Mouse (Mus musculus) v-Abl transformed pro-B cells (cell line): ENCODE results near the gene Foxp1.

ENCODE experiments used
- in situ Hi-C, 2 experiments: fragments of 400-800 bp; cut with MboI; formaldehyde crosslinking; loops; one replicate each; pipeline ENCODE4 v1.15.1; 2025; ENCODE audit not compliant: unreplicated experiment in 2 of 2

The Foxp1 gene

DNA sequence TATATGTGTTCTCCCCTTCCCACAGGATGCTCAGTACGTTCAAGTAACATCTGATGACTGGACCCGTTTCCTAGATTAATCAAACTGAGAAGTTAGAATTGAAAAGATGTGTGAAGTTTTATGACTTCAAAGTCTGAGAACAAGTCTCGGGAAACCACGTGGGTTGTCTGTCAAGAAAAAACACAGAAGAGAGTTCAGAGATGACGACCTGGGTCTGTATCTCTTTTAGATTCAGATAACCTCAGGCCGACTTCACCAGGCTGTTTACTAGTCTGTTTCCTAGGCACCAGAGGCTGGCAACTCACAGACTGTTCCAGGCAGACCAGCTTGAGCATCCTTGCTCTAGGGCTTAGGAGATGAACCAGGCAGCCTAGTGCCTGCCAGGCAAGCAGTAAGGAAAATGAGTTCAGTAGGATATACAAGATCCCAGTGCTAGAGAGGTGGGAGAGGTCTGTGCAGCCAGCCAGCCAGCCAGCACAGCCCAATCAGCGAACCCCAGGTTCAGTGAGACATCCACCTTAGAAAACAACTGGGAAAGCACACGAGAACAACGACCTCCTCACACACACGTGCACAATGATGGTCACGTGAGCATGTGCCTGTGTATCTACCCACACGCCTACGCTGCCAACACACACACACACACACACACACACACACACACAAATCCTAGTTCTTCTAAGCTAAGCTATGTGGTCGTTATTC, 212.9 kb downstream of the Foxp1 start:
- in situ Hi-C loops, result no loop called here

GRCm38 (mm10) chr6:99305751-99306150, 216.8 kb downstream of the Foxp1 start:
- in situ Hi-C loops, result no loop called here

GRCm38 (mm10) chr6:99305236-99305635, 217.3 kb downstream of the Foxp1 start:
- in situ Hi-C loops, result no loop called here

DNA sequence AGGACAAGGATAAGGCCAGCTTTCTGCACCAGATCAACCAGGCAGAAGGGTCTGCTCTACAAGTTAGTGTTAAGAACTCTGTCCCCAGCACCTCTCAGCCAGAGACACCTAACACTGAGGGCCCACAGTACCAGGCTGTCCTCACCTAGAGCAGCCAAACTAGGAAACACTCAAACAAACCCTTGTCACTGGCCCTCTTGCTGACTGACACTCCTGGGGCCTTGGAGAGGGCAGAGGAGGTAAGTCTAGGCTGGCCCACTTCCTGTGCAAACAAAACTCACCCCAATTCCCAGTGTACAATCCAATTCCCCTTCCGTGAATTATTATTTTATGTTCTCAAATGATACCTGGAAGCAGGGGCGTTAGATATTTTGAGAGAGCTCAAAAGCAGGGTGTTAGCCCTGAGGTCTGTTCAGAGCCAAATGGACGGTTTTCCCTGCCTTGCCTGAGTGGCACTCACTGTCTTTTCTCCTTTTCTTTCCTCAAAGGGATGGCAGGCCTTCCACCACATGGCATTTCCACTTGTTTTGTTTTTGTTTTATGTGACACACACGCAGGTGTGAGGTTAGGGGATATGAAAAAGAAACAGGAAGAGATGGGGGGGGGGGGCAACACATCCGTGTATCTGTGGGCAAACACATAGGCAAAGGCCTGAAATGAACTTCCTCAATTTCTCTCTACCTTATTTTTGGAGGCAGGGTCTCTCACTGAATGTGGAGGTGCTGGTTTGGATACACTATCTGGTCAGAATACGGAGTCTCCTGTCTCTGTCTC, 219.7 kb downstream of the Foxp1 start:
- in situ Hi-C loops, result loop anchor here (5.0 kb wide), 4 partner anchors 34 to 84 kb away; no protein-coding TSS in a partner anchor

- in situ Hi-C loops, result loop anchor here (5.0 kb wide), 4 partner anchors 35 to 85 kb away; no protein-coding TSS in a partner anchor
Observed at GRCm38 (mm10) chr6:99301923-99302322, 220.6 kb downstream of the Foxp1 start.

DNA sequence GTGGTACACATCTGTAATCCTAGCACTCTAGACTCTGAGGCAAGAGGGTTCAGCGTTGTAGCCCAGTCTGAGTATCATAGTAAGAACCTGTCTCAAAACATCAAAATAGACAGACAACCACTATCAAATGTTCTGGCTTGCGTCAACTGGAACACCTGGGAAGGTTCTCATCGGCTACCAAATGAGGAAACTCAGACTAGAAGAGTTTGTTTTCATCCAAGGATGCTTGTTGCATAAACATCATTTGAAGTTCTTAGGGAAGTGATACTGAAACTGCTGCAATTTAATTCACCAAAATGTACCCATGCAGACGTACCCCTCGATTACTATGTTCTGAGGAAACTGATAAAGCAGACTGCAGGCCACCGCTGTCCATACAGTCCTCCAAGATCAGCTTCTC, 222.3 kb downstream of the Foxp1 start:
- in situ Hi-C loops, result loop anchor here (5.0 kb wide), 4 partner anchors 33 to 87 kb away; no protein-coding TSS in a partner anchor

DNA sequence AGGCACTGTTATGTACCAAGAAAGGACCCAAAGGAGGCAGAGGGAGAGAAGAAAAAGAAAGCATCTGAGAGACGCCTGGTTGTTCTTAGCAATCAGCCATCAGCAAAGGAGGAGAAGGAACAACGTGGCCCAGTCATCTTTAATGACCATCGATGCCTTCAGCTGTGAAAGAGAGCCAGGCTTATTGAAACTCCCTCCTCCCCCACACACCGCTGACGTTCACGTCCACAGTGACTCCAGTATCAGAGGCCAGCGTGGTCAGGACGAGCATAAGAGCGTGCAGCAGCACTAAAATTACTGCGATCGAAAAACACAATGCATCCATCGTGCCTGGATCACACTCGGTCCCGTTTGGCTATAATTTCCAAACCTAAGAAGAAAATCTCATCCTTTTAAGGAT, 223.3 kb downstream of the Foxp1 start:
- in situ Hi-C loops, result loop anchor here in 1 of 2 experiments (5.0 to 25.0 kb wide), 2 partner anchors 37 to 313 kb away; no protein-coding TSS in a partner anchor

DNA sequence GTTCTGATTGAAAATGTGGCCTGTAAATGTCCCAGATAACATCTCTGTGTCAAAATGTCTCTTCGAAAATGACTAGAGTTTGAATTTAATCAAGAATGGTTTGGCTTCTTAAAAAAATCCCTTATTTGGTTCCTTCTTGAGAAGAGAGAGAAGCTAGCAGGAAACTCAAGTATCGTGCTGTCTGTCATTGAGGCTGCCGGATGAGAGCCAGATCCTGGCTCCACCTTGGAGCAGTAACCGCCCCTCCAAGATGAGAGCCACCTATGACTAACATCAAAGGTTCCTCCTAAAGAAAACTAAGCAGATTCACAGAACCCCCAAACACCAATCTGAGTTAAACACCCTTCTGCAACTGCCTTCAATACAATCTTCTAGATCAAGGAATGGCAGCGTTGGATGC, 225.0 kb downstream of the Foxp1 start:
- in situ Hi-C loops, result loop anchor here in 1 of 2 experiments (5.0 to 25.0 kb wide), 2 partner anchors 35 to 315 kb away; no protein-coding TSS in a partner anchor

- in situ Hi-C loops, result loop anchor here in 1 of 2 experiments (5.0 to 25.0 kb wide), 2 partner anchors 33 to 317 kb away; no protein-coding TSS in a partner anchor
Observed at GRCm38 (mm10) chr6:99295495-99295894, 227.0 kb downstream of the Foxp1 start.

DNA sequence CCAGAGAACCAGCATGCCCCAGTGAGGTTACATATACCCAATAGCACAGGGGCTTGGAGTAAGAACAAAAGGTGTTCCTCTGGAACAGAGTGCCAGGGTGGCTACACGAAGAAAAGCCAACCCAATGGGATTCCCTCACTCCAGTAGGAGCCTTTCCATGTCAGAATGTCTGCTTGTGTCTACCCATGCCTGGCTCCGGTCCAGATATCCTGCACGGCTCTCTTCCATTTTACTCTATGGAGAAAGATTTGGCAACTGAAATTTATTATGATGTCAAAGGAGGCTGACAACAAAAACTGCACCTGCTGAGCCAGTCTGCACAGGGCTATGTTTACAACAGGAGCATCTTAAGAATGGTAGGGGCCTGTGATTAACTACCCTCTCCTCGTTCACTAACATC, 233.3 kb downstream of the Foxp1 start:
- in situ Hi-C loops, result loop anchor here in 1 of 2 experiments (25.0 kb wide), 1 partner anchor 323 kb away; no protein-coding TSS in a partner anchor

GRCm38 (mm10) chr6:99285026-99285425, 237.5 kb downstream of the Foxp1 start:
- in situ Hi-C loops, result loop anchor here in 1 of 2 experiments (25.0 kb wide), 1 partner anchor 327 kb away; no protein-coding TSS in a partner anchor

DNA sequence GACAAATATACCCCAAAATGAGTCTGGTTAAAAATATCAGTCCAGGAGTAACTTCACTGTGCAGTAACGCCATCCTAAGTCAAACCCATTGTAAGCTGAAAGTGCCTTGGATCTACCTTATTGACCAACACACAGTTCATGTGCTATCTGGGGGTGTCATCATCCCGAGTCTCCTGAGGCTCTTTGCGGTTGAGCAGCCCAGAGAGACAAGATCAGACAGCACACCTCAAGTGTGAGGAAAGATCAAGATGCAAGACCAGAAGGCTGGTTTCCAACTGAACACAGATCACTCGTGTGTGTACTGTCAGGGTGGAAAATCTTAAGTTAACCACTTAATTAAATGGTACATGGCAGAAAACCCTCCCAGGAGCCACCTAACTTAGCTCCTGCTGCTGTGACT, 238.5 kb downstream of the Foxp1 start:
- in situ Hi-C loops, result loop anchor here in 1 of 2 experiments (5.0 to 25.0 kb wide), 2 partner anchors 168 to 328 kb away; no protein-coding TSS in a partner anchor

- in situ Hi-C loops, result loop anchor here in 1 of 2 experiments (5.0 to 25.0 kb wide), 2 partner anchors 169 to 329 kb away; no protein-coding TSS in a partner anchor
Observed at GRCm38 (mm10) chr6:99282866-99283657, 239.5 kb downstream of the Foxp1 start.

- in situ Hi-C loops, result loop anchor here in 1 of 2 experiments (5.0 to 25.0 kb wide), 2 partner anchors 171 to 331 kb away; no protein-coding TSS in a partner anchor
Observed at GRCm38 (mm10) chr6:99281433-99281832, 241.1 kb downstream of the Foxp1 start.

- in situ Hi-C loops, result loop anchor here in 1 of 2 experiments (5.0 to 25.0 kb wide), 2 partner anchors 172 to 332 kb away; no protein-coding TSS in a partner anchor
Observed at GRCm38 (mm10) chr6:99280619-99281018, 241.9 kb downstream of the Foxp1 start.

GRCm38 (mm10) chr6:99277251-99277650, 245.3 kb downstream of the Foxp1 start:
- in situ Hi-C loops, result loop anchor here in 1 of 2 experiments (25.0 kb wide), 1 partner anchor 335 kb away; no protein-coding TSS in a partner anchor

- in situ Hi-C loops, result loop anchor here in 1 of 2 experiments (25.0 kb wide), 1 partner anchor 336 kb away; no protein-coding TSS in a partner anchor
Observed at GRCm38 (mm10) chr6:99276297-99276653, 246.2 kb downstream of the Foxp1 start.

DNA sequence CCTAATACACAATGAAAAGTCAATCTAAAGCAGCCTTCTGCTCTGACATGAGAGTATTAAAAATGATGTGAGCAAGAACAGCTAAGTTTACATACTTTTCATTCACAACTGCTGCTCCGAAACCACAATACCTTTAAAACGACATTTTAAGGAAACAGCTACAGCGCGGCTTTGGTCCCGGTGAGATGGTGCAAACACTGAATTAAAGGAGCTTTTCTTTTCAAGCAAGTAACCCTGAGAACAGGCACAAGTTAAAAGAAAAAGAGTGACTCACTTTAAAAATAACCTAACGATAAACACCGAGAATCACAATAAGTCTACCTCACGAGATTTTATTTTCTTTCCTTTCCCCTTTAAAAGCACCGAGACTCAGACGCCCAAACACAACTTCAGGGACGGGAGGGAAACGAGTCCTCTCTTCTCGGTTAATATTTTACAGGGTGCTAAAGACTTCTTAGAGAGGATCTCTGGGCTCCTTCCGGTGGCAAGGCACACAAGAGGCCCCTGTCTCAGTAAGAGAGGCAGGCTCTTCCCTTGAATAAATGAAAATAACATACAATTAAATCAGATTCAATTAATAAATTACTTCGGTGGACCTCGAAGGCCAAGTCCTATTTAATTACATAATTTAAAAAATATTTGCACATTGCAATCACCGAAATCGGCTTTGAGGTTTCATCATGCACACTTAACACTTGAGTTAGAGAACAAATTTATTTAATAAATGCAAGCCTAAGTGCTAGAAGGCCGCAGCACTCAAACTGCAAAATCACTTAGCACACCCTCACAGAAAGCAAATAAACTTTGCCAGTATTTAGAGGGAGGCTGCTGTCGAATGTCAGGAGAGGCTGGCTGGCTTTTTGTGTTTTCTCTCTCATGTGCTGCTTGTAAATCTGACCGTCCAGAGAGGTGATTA, 246.9 kb downstream of the Foxp1 start:
- in situ Hi-C loops, result loop anchor here in 1 of 2 experiments (25.0 kb wide), 1 partner anchor 337 kb away; no protein-coding TSS in a partner anchor

DNA sequence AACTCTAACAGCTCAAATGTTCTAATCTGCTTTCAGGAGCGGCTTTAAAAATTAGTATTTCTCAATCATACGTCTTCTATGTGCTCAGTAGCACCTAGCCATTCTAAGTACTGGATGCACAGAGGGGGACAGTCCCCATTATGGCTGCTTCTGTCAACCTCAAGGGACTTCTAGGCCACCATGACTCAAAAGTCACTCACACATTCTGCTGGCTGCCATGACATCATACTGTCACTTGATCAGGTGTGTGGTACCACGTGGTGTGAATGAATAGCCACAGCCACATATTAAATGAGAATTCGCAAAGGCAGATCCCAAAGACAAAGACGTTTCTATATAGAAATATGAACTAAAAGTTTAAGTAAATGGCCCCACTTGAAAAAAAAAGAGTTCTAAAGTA, 247.9 kb downstream of the Foxp1 start:
- in situ Hi-C loops, result loop anchor here in 1 of 2 experiments (25.0 kb wide), 1 partner anchor 338 kb away; no protein-coding TSS in a partner anchor
